Mouse (Mus musculus) cortical plate, adult 2 months (tissue): ENCODE measurements around the gene Pigx.

Experiments used
- CTCF ChIP-seq: fragments of 200-500 bp; IDR thresholded peaks from 2 replicates; pipeline ENCODE4 v1.5.1; 2011; ENCODE audit warnings: mild to moderate bottlenecking, control low read depth, low read length; ENCODE audit not compliant: insufficient read depth; ENCODE audit errors: extremely low read depth
- POLR2A ChIP-seq: fragments of 200-500 bp; IDR thresholded peaks from 2 replicates; pipeline ENCODE4 v1.6.1; 2011; ENCODE audit warnings: mild to moderate bottlenecking, low read length, control low read depth; ENCODE audit not compliant: insufficient read depth; ENCODE audit errors: extremely low read depth

DNA sequence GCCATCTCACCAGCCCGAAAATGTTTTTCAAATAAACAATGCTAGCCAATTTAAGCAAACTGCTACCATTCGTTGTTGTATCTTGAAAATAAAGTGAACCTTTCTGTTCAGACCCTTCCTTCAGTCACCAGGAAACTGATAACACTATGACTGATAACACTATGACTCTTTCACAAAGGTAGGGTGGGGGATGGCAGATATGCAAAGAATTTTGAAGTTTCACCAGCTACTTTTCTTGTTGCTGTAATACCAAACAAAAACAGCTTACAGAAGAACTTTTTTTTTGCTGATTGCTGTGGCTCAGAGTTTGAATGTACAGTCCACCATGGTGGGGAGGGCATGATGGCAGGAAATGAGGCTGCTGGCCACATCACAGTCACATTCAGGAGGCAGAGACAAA is 37.3 kb downstream of the Pigx start:
- TF ChIP-seq CTCF (no peak), POLR2A (no peak)
